Mouse (Mus musculus) thymus, adult 2 months (tissue): ENCODE measurements around the gene Mthfd2l.

ENCODE experiments used
- CTCF ChIP-seq: fragments of 200-500 bp; IDR thresholded peaks from 2 replicates; pipeline ENCODE4 v1.5.1; 2012; ENCODE audit warnings: mild to moderate bottlenecking, control low read depth, low read length, moderate library complexity, borderline replicate concordance; ENCODE audit not compliant: control insufficient read depth, poor library complexity, insufficient read depth; ENCODE audit errors: extremely low read depth
- POLR2A ChIP-seq: fragments of 200-500 bp; IDR thresholded peaks from 2 replicates; pipeline ENCODE4 v1.6.1; 2012; ENCODE audit warnings: mild to moderate bottlenecking, low read length, control low read depth, moderate library complexity; ENCODE audit not compliant: control insufficient read depth, poor library complexity, insufficient read depth; ENCODE audit errors: extremely low read depth

- TF ChIP-seq CTCF, result no peak
- TF ChIP-seq POLR2A, result no peak
Measured at GRCm38 (mm10) chr5:90890519-90891463, 40.1 kb upstream of the Mthfd2l start, which contains the start of gene Cxcl1.
